Mouse (Mus musculus) limb, embryonic 13.5 days (tissue): ENCODE measurements around the gene Tarbp2. TPM values are rescaled to one million over a fixed set of nuclear protein-coding genes. Genes with fewer than 3 reads are reported as not detected.

ENCODE experiments used
- ATAC-seq: fragments of 200-750 bp; cut with Nextera tagmentation; 2 replicates; pipeline ENCODE4 v1.8.0; 2017; ENCODE audit warnings: low read depth, moderate number of reproducible peaks, moderate TSS enrichment; ENCODE audit not compliant: low FRiP score
- H3K27ac ChIP-seq: fragments of 300-500 bp; sonication (generic); 2 replicates; pipeline ENCODE4 v1.5.1; 2015; ENCODE audit warnings: inconsistent platforms, mild to moderate bottlenecking, moderate library complexity
- H3K27me3 ChIP-seq: fragments of 300-500 bp; sonication (generic); 2 replicates; pipeline ENCODE4 v1.6.1; 2015; ENCODE audit warnings: mild to moderate bottlenecking, inconsistent platforms
- H3K36me3 ChIP-seq: fragments of 300-500 bp; sonication (generic); 2 replicates; pipeline ENCODE4 v1.6.1; 2015; ENCODE audit warnings: inconsistent platforms, mild to moderate bottlenecking, moderate library complexity
- H3K4me1 ChIP-seq: fragments of 300-500 bp; sonication (generic); 2 replicates; pipeline ENCODE4 v1.6.1; 2015; ENCODE audit warnings: inconsistent platforms
- H3K4me2 ChIP-seq: fragments of 300-500 bp; sonication (generic); replicated peaks from 2 replicates; pipeline ENCODE4 v1.6.1; 2015; ENCODE audit warnings: inconsistent platforms, mild to moderate bottlenecking, moderate library complexity
- H3K4me3 ChIP-seq: fragments of 300-500 bp; sonication (generic); 2 replicates; pipeline ENCODE4 v1.5.1; 2015; ENCODE audit warnings: moderate library complexity, mild to moderate bottlenecking, inconsistent platforms
- H3K9ac ChIP-seq: fragments of 300-500 bp; sonication (generic); 2 replicates; pipeline ENCODE4 v1.6.1; 2015; ENCODE audit warnings: mild to moderate bottlenecking, inconsistent platforms
- H3K9me3 ChIP-seq: fragments of 300-500 bp; sonication (generic); 2 replicates; pipeline ENCODE4 v1.6.1; 2016; ENCODE audit warnings: inconsistent platforms
- WGBS: fragments of 180-500 bp; shearing (Covaris S2); methylation state at CpG from one replicate; pipeline ENCODE4 v1.1.7; 2015; 5-methylcytosine and 5-hydroxymethylcytosine counted together
- polyA plus RNA-seq: library from polyadenylated mRNA; unstranded; fragments of >200 nt; fragmentation: Nextera tagmentation; extraction: Ambion mirVana; gene quantifications from 2 replicates; pipeline ENCODE4 v1.2.1, GENCODE M21; 2015

Gene Tarbp2
- polyA plus RNA-seq, 1 experiment from 2014 or later = 101 TPM

DNA sequence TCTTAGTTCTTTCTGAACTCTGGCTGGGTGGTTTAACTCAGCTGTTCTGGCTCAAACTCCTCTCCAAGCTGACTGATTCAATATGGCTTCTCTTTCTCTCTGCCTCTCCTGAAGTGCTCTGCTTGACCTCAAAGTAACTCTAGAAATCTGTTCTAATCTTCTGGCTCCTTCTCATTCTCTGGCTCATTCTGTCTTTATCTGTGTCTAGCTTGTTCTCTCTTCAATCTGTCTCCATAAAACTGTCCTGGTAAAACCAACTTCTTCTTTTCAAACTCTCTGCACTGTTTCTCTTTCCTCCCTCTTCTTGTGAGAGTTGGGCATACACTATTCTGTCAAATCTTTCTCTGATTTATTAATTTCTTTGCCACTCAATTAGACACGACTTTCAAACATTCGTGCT is 49.9 kb downstream of the Tarbp2 start:
- 0 out of 2 replicates have a peak, but pooled peaks cover 5% of the 10 kb centered on the region for H3K4me1 ChIP-seq

DNA sequence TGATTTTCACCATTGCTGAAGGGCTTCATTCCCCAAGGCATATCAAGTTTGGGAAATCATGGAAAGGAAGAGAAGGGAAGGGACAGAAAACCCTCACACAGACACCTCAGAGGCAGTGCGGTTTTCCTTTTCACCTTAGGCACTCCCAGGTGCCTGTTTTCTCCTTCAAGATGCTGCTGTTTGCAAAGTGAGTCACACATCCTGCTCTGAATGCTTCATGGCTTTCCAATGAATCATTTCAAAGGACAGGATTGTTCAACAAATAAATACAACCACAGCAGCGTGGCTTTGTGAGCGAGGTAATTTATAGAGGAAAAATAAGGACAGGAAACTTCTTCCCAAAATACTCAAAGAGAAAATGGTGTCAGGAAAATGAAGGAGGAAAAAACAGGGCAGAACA is 54.1 kb downstream of the Tarbp2 start:
- peaks cover 4% of the 10 kb centered on the region; the same call in 1 of the 2 replicates for H3K4me1 ChIP-seq
- no peak for ATAC-seq
- 77% methylated on average over 3 of the region's 3 CpGs for WGBS
- no peaks in the 10 kb centered on the region for H3K27me3 ChIP-seq
- peaks cover 9% of the 10 kb centered on the region; the same call in 1 of the 2 replicates for H3K36me3 ChIP-seq
- H3K9me3 ChIP-seq = no peaks in the 10 kb centered on the region
- no peak overlapping the region for H3K27ac ChIP-seq
- H3K4me2 ChIP-seq = no peak overlapping the region
- no peak overlapping the region for H3K4me3 ChIP-seq
- H3K9ac ChIP-seq = no peak overlapping the region; the same call in 1 of the 2 replicates

More for the DNA sequence above, 49.9 kb downstream of the Tarbp2 start:
- Histone ChIP-seq H3K36me3 (peaks cover 9% of the 10 kb centered on the region), H3K9me3 (no peaks in the 10 kb centered on the region), H3K4me3 (no peak overlapping the region), H3K9ac (no peak overlapping the region), H3K27me3 (no peaks in the 10 kb centered on the region), H3K27ac (no peak overlapping the region), H3K4me2 (no peak overlapping the region)
- 86% methylated on average over 2 of the region's 2 CpGs for WGBS
- ATAC-seq = no peak

Other genes with a start within 250 kb of the Tarbp2 start
- 1.1 and 1.3 TPM in 2 replicates for gene Gm9918, start 247.6 kb upstream of the Tarbp2 start, polyA plus RNA-seq
- 64.7 and 65.8 TPM in 2 replicates for gene Mfsd5, start 238.7 kb upstream of the Tarbp2 start, polyA plus RNA-seq
- 23.7 and 32.2 TPM in 2 replicates for gene Espl1, start 221.9 kb upstream of the Tarbp2 start, polyA plus RNA-seq
- 431 and 451 TPM in 2 replicates for gene Pfdn5, start 192.1 kb upstream of the Tarbp2 start, polyA plus RNA-seq
- 110 and 116 TPM in 2 replicates for gene Myg1, start 186.5 kb upstream of the Tarbp2 start, polyA plus RNA-seq
- 75.9 and 76.6 TPM in 2 replicates for gene Aaas, start 167.4 kb upstream of the Tarbp2 start, polyA plus RNA-seq
- gene Sp7, start 151.0 kb upstream of the Tarbp2 start, polyA plus RNA-seq = 6.0 and 7.4 TPM in 2 replicates
- 11.6 and 12.0 TPM in 2 replicates for gene Sp1, start 112.0 kb upstream of the Tarbp2 start, polyA plus RNA-seq
- gene Amhr2, start 72.8 kb upstream of the Tarbp2 start, polyA plus RNA-seq = 0.23 and 0.36 TPM in 2 replicates
- gene Prr13, start 59.2 kb upstream of the Tarbp2 start, polyA plus RNA-seq = 59.5 and 62.6 TPM in 2 replicates
- 262 and 273 TPM in 2 replicates for gene Pcbp2, start 47.7 kb upstream of the Tarbp2 start, polyA plus RNA-seq
- gene Gm10337, start 14.5 kb upstream of the Tarbp2 start, polyA plus RNA-seq = 2.5 and 7.5 TPM in 2 replicates
- 22.4 and 24.5 TPM in 2 replicates for gene Map3k12, start 1.1 kb upstream of the Tarbp2 start, polyA plus RNA-seq
- gene Npff, start 6.8 kb downstream of the Tarbp2 start, polyA plus RNA-seq = 2.9 and 3.4 TPM in 2 replicates
- gene Gm28047, start 106.9 kb downstream of the Tarbp2 start, polyA plus RNA-seq = not detected in 2 replicates
- 47.2 and 51.0 TPM in 2 replicates for gene Atf7, start 107.3 kb downstream of the Tarbp2 start, polyA plus RNA-seq
- gene Atp5g2, start 154.2 kb downstream of the Tarbp2 start, polyA plus RNA-seq = 54.7 and 65.5 TPM in 2 replicates
- 57.7 and 58.3 TPM in 2 replicates for gene Calcoco1, start 204.0 kb downstream of the Tarbp2 start, polyA plus RNA-seq